Mouse (Mus musculus) embryonic fibroblast, embryonic 13.5 days (primary cell): ENCODE results near the gene Macrod2.

Experiments
- CTCF ChIP-seq: IDR thresholded peaks from 2 replicates; pipeline ENCODE4 v1.5.1; 2011; ENCODE audit warnings: mild to moderate bottlenecking, control low read depth, low read length, moderate library complexity, borderline replicate concordance; ENCODE audit not compliant: insufficient read depth
- POLR2A ChIP-seq: IDR thresholded peaks from 2 replicates; pipeline ENCODE4 v1.6.1; 2011; ENCODE audit warnings: low read depth, mild to moderate bottlenecking, control low read depth, low read length, moderate library complexity

- TF ChIP-seq POLR2A (no peak), CTCF (no peak)
These were observed 661.8 kb downstream of the Macrod2 start for GRCm38 (mm10) chr2:141056685-141057454.
